Mouse (Mus musculus) lung, embryonic 16.5 days (tissue): ENCODE results near the gene Hbb-bs. TPM values are rescaled to one million over a fixed set of nuclear protein-coding genes. Genes with fewer than 3 reads are reported as not detected.
"Not testable (repeated sequence)": the region's sequence is repeated elsewhere in the genome, so short reads cannot be mapped to it uniquely, and the experiment has no call there.

Source experiments
- ATAC-seq: fragments of 200-750 bp; cut with Nextera tagmentation; 2 replicates; pipeline ENCODE4 v1.8.0; 2017; ENCODE audit warnings: low read depth, mild to moderate bottlenecking, moderate library complexity
- H3K27ac ChIP-seq: fragments of 300-500 bp; sonication (generic); 2 replicates; pipeline ENCODE4 v1.5.1; 2014; ENCODE audit warnings: mild to moderate bottlenecking, control low read depth, low read length
- H3K27me3 ChIP-seq: fragments of 300-500 bp; sonication (generic); 2 replicates; pipeline ENCODE4 v1.6.1; 2014; ENCODE audit warnings: low read depth, low read length, mixed read lengths; ENCODE audit not compliant: control insufficient read depth, insufficient read depth
- H3K36me3 ChIP-seq: fragments of 300-500 bp; sonication (generic); 2 replicates; pipeline ENCODE4 v1.6.1; 2014; ENCODE audit warnings: low read length; ENCODE audit not compliant: control insufficient read depth, insufficient read depth
- H3K4me1 ChIP-seq: fragments of 300-500 bp; sonication (generic); replicated peaks from 2 replicates; pipeline ENCODE4 v1.6.1; 2014; ENCODE audit warnings: low read length, mixed read lengths; ENCODE audit not compliant: control insufficient read depth, insufficient read depth
- H3K4me2 ChIP-seq: fragments of 300-500 bp; sonication (generic); 2 replicates; pipeline ENCODE4 v1.6.1; 2014; ENCODE audit warnings: low read depth, low read length, control low read depth
- H3K4me3 ChIP-seq: fragments of 300-500 bp; sonication (generic); 2 replicates; pipeline ENCODE4 v1.5.1; 2014; ENCODE audit warnings: mild to moderate bottlenecking, low read length, control low read depth
- H3K9ac ChIP-seq: fragments of 300-500 bp; sonication (generic); 2 replicates; pipeline ENCODE4 v1.6.1; 2014; ENCODE audit warnings: low read length, control low read depth
- H3K9me3 ChIP-seq: fragments of 300-500 bp; sonication (generic); 2 replicates; pipeline ENCODE4 v1.6.1; 2016; ENCODE audit warnings: low read length; ENCODE audit not compliant: control insufficient read depth
- WGBS: fragments of 180-500 bp; shearing (Covaris S2); extraction: QIAGEN DNeasy Blood & Tissue Kit; methylation state at CpG from one replicate; pipeline ENCODE4 v1.1.7; 2014; 5-methylcytosine and 5-hydroxymethylcytosine counted together
- polyA plus RNA-seq: library from polyadenylated mRNA; unstranded; fragments of >200 nt; fragmentation: Nextera tagmentation; extraction: Ambion mirVana; gene quantifications from 2 replicates; pipeline ENCODE4 v1.2.1, GENCODE M21; 2015

The Hbb-bs gene
- polyA plus RNA-seq, 1 experiment from 2014 or later, result 15,216 TPM

DNA sequence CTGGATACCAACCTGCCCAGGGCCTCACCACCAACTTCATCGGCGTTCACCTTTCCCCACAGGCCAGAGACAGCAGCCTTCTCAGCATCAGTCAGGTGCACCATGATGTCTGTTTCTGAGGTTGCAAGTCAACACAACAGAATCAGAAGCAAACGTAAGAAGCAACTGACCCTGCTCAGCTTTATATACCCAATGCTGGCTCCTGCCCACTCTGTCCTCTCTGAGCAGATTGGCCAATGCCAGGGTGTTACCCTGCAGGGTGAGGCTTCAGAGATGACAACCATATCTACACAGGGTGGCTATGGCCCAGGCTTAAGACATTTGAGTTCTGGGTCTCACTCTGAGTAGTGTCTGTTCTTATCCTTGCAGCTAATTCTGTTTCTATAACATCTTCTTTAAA is 14.1 kb downstream of the Hbb-bs start, which contains the start of gene Hbb-bt:
Hbb-bt (minus strand) TSS at position 231 of the 400 bp plus-strand sequence.
- no peak within 1 kb of the TSS for H3K27ac ChIP-seq
- H3K4me3 ChIP-seq, result no peak within 1 kb of the TSS
- no peak for ATAC-seq
- H3K4me1 ChIP-seq, result no peaks in the 10 kb centered on the region
- WGBS, result 82% methylated on average over 3 of the region's 3 CpGs
- H3K27me3 ChIP-seq, result no peaks in the 10 kb centered on the region
- no peak within 1 kb of the TSS for H3K4me2 ChIP-seq
- no peak within 1 kb of the TSS for H3K9ac ChIP-seq
- H3K9me3 ChIP-seq, result no peaks in the 10 kb centered on the region
- H3K36me3 ChIP-seq, result no peaks in the 10 kb centered on the region

DNA sequence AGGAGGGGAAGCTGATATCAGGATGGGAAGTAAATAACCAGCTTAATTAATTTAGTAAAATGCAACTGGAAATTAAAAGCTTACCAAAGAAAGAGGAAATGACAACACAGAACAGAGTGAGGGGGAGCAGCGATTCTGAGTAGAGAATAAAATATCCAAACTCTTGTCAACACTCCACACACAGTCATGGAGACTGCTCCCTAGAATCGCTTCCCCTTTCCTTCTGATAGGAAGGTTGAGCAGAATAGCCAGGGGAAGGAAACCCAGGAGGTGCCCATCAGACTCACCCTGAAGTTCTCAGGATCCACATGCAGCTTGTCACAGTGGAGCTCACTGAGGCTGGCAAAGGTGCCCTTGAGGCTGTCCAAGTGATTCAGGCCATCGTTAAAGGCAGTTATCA is 14.7 kb downstream of the Hbb-bs start:
- not testable (repeated sequence) for H3K27me3 ChIP-seq, H3K27ac ChIP-seq, H3K4me3 ChIP-seq, H3K4me2 ChIP-seq, ATAC-seq, H3K4me1 ChIP-seq, H3K36me3 ChIP-seq, H3K9ac ChIP-seq, H3K9me3 ChIP-seq
- no CpG with 5 or more reads among the region's 3 CpGs for WGBS

DNA sequence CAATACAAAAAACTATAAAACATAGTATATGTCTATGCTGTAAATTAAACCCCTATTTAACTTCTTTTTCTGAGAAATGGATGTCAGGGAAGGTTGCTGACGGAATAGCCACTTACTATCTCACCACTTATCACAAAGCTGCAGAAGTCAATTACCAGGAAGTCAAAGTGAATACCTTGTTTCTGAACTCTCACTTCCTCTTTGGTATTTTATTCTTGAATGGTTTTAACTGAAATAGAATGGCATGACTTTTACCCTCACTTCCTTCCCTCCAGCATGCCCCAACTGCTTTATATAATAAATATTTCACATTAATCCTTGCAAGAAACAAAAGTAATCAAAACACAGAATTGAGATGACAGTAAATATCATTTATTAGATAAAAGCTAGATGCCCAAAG is 15.7 kb downstream of the Hbb-bs start:
- no peaks in the 10 kb centered on the region for H3K27me3 ChIP-seq
- no peak overlapping the region for H3K4me3 ChIP-seq
- ATAC-seq, result no peak
- no peaks in the 10 kb centered on the region for H3K36me3 ChIP-seq
- H3K4me1 ChIP-seq, result no peaks in the 10 kb centered on the region
- H3K9ac ChIP-seq, result no peak overlapping the region
- no peak overlapping the region for H3K4me2 ChIP-seq
- no peaks in the 10 kb centered on the region for H3K9me3 ChIP-seq
- no peak overlapping the region for H3K27ac ChIP-seq
- WGBS, result 50% methylated on average over 1 of the region's 1 CpGs

DNA sequence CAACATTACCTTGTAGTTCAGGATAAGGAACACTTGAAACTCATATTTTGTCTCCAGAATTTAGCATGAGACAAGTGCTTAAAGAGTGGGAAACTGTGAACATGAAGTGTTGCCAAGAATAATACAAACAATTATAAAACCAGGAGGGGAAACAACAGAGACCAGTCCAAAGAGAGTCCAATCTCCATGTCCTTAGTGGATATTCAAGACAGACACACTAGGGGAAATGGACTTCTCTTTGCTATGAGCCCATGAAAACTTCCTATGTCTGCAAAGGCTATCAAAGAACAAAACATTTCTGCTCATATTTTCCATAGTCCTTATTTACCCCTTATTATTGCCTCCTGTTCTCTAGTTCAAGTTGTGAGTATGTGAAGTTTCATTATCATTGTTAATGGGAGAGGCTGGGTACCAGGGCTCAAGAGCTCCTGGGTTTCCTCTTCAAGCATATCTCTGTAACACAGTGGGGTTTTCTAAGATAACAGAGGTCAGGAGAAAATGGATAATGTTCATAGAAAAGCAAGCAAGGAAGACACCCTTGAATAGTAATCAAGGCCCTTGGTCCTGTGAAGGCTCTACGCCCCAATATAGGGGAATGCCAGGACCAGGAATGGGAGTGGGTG is 16.6 kb downstream of the Hbb-bs start:
- 83% methylated on average over 1 of the region's 1 CpGs for WGBS
- ATAC-seq, result no peak

DNA sequence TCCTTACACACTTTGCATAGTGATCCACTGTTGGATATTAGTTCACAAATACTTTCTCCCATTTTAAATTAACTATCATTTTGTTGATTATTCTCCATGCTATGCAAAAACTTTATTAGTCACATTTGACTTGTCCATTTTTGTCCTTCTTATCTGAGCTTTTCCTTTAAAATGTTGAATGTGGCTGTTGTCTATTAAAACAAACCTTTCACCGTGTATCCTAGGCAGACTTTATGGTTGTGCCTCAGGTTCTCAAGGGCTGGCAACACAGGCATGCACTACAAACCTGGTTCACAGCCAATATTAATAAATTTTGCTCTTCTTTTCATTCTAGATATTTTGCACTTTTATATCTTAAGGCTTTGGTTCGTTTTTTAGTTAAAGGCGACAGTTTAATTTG is 17.1 kb downstream of the Hbb-bs start:
- Histone ChIP-seq H3K9me3 (no peaks in the 10 kb centered on the region), H3K4me2 (no peak overlapping the region), H3K4me3 (no peak overlapping the region), H3K27ac (no peak overlapping the region), H3K36me3 (no peaks in the 10 kb centered on the region), H3K27me3 (no peaks in the 10 kb centered on the region), H3K9ac (no peak overlapping the region), H3K4me1 (no peaks in the 10 kb centered on the region)
- 69% methylated on average over 3 of the region's 3 CpGs for WGBS
- ATAC-seq, result no peak

More for the DNA sequence above, 16.6 kb downstream of the Hbb-bs start:
- no peak overlapping the region for H3K4me2 ChIP-seq
- H3K9ac ChIP-seq, result no peak overlapping the region
- H3K36me3 ChIP-seq, result no peaks in the 10 kb centered on the region
- no peaks in the 10 kb centered on the region for H3K9me3 ChIP-seq
- H3K4me3 ChIP-seq, result no peak overlapping the region
- H3K27me3 ChIP-seq, result no peaks in the 10 kb centered on the region
- no peaks in the 10 kb centered on the region for H3K4me1 ChIP-seq
- H3K27ac ChIP-seq, result no peak overlapping the region

DNA sequence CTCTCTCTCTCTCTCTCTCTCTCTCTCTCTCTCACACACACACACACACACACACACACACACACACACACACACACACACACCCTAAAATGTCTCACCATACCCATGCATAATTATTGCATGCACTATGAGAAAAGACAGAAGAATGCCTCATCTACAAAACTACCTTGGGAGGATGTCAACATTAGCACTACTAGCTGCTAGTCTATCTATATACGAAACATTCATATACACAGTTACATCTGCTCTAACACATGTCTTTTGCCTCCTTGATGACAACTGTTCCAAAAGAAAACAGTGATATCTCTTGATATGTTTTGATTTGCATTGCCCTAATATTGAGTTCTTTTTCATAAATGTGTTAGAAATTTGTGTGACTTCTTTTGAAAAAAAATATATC is 17.6 kb downstream of the Hbb-bs start:
- no peak overlapping the region for H3K4me2 ChIP-seq
- no peak overlapping the region for H3K9ac ChIP-seq
- H3K4me3 ChIP-seq, result no peak overlapping the region
- no peak overlapping the region for H3K27ac ChIP-seq
- no peak for ATAC-seq
- H3K36me3 ChIP-seq, result no peaks in the 10 kb centered on the region
- H3K9me3 ChIP-seq, result no peaks in the 10 kb centered on the region
- H3K27me3 ChIP-seq, result no peaks in the 10 kb centered on the region
- 63% methylated on average over 1 of the region's 1 CpGs for WGBS
- no peaks in the 10 kb centered on the region for H3K4me1 ChIP-seq

DNA sequence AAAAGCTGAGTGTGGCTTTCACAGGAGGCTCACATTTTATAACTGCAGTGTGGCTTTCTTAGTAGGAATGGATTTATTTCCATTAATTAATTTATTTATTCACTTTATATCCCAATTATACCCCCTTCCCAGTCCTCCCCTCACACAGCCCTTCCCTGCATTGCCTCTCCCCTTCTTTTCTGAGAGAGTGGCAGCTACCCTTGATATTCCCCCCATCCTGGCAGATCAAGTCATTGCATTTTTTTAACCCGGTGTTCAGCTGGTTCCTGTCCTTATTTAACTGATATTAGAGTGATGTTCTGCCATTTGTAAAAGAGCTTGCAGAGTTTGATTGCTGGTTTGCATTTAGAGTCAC is 18.1 kb downstream of the Hbb-bs start:
- Histone ChIP-seq H3K27ac (no peak overlapping the region), H3K36me3 (no peaks in the 10 kb centered on the region), H3K27me3 (no peaks in the 10 kb centered on the region), H3K9me3 (no peaks in the 10 kb centered on the region), H3K4me1 (no peaks in the 10 kb centered on the region), H3K9ac (no peak overlapping the region), H3K4me3 (no peak overlapping the region), H3K4me2 (no peak overlapping the region)
- no peak for ATAC-seq
- WGBS, result 65% methylated on average over 1 of the region's 1 CpGs

DNA sequence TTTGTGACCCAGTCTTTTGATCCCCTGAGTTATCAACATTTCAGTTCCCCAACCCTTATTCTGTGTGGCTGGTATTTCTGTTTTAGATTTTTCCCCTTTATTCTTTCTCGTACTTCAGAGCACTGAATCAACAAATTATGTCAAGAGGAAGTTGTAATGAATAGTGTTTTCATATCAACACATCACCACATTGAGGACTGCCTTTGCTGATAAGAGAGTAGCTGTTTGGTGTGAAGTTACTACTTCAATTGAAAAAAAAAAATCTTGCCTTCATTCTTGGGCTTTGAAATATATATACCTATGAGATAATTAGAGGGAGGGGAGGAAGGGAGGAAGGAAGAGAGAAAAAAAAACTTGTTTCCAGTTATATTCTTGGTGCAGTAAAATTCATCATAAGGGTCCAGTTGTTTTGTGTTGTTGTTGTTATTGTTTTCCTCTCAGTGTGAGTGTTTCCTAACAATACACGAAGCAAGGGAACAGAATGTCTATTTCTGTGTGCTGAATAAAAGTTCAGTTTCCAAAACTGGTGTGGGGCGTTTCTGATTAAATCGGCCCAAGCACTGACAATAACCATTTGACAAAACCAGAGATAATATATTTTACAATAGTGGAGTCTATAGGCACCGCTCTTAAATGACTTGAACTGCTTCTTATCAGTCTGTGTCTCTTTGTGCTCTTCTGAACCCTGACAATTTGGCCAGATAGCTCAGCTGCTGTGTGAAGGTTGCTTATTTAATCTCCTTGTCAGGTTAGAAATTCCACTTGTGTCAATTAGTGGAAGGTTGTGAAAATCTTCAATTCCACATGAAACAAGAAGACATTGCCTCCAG is 18.7 kb downstream of the Hbb-bs start:
- WGBS, result 33% methylated on average over 5 of the region's 5 CpGs

DNA sequence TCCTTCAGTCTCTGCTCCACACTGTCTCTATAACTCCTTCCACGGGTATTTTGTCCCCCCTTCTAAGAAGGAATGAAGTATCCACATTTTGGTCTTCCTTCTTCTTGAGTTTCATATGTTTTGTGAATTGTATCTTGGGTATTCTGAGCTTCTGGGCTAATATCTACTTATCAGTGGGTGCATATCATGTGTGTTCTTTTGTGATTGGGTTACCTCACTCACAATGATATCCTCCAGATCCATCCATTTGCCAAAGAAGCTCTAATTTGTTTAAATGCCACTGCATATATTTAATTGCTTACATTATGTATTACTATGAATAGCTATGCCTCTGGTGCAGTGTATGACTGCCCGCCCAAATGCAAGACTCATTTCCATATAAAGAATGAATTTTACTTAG is 19.8 kb downstream of the Hbb-bs start:
- not testable (repeated sequence) for H3K4me1 ChIP-seq, H3K4me2 ChIP-seq, H3K27ac ChIP-seq, H3K36me3 ChIP-seq, H3K9ac ChIP-seq, H3K9me3 ChIP-seq, H3K4me3 ChIP-seq, H3K27me3 ChIP-seq, ATAC-seq
- WGBS, result 44% methylated on average over 2 of the region's 2 CpGs

More for the DNA sequence above, 18.7 kb downstream of the Hbb-bs start:
- Histone ChIP-seq H3K9ac (no peak overlapping the region), H3K4me1 (no peaks in the 10 kb centered on the region), H3K9me3 (no peaks in the 10 kb centered on the region), H3K4me2 (no peak overlapping the region), H3K27ac (no peak overlapping the region), H3K36me3 (no peaks in the 10 kb centered on the region), H3K27me3 (no peaks in the 10 kb centered on the region), H3K4me3 (no peak overlapping the region)
- no peak for ATAC-seq
